Mouse (Mus musculus) embryonic facial prominence, embryonic 13.5 days (tissue): Measurements from ENCODE around the gene Abr. TPM values are rescaled to one million over a fixed set of nuclear protein-coding genes. Genes with fewer than 3 reads are reported as not detected.

ENCODE experiments used
- ATAC-seq: fragments of 200-750 bp; cut with Nextera tagmentation; 2 replicates; pipeline ENCODE4 v1.8.0; 2017; ENCODE audit warnings: low read depth; ENCODE audit not compliant: insufficient number of reproducible peaks, insufficient read depth, low FRiP score, low TSS enrichment
- H3K27ac ChIP-seq: fragments of 300-500 bp; sonication (generic); 2 replicates; pipeline ENCODE4 v1.5.1; 2015; ENCODE audit warnings: moderate library complexity, mild to moderate bottlenecking, inconsistent platforms
- H3K27me3 ChIP-seq: fragments of 300-500 bp; sonication (generic); 2 replicates; pipeline ENCODE4 v1.6.1; 2015; ENCODE audit warnings: mild to moderate bottlenecking, inconsistent platforms
- H3K36me3 ChIP-seq: fragments of 300-500 bp; sonication (generic); 2 replicates; pipeline ENCODE4 v1.6.1; 2015; ENCODE audit warnings: mild to moderate bottlenecking, inconsistent platforms
- H3K4me1 ChIP-seq: fragments of 300-500 bp; sonication (generic); 2 replicates; pipeline ENCODE4 v1.6.1; 2015; ENCODE audit warnings: inconsistent platforms
- H3K4me2 ChIP-seq: fragments of 300-500 bp; sonication (generic); 2 replicates; pipeline ENCODE4 v1.6.1; 2015; ENCODE audit warnings: moderate library complexity, mild to moderate bottlenecking, inconsistent platforms
- H3K4me3 ChIP-seq: fragments of 300-500 bp; sonication (generic); 2 replicates; pipeline ENCODE4 v1.5.1; 2015; ENCODE audit warnings: mild to moderate bottlenecking, inconsistent platforms
- H3K9ac ChIP-seq: fragments of 300-500 bp; sonication (generic); 2 replicates; pipeline ENCODE4 v1.6.1; 2015; ENCODE audit warnings: mild to moderate bottlenecking, inconsistent platforms
- H3K9me3 ChIP-seq: fragments of 300-500 bp; sonication (generic); 2 replicates; pipeline ENCODE4 v1.6.1; 2016; ENCODE audit warnings: inconsistent platforms
- WGBS: fragments of 180-500 bp; shearing (Covaris S2); methylation state at CpG from one replicate; pipeline ENCODE4 v1.1.7; 2015; ENCODE audit warnings: mixed read lengths; 5-methylcytosine and 5-hydroxymethylcytosine counted together
- polyA plus RNA-seq: library from polyadenylated mRNA; unstranded; fragments of >200 nt; fragmentation: Nextera tagmentation; extraction: Ambion mirVana; gene quantifications from 2 replicates; pipeline ENCODE4 v1.2.1, GENCODE M21; 2015

Abr gene
- polyA plus RNA-seq, 1 experiment from 2014 or later = 35.5 TPM

DNA sequence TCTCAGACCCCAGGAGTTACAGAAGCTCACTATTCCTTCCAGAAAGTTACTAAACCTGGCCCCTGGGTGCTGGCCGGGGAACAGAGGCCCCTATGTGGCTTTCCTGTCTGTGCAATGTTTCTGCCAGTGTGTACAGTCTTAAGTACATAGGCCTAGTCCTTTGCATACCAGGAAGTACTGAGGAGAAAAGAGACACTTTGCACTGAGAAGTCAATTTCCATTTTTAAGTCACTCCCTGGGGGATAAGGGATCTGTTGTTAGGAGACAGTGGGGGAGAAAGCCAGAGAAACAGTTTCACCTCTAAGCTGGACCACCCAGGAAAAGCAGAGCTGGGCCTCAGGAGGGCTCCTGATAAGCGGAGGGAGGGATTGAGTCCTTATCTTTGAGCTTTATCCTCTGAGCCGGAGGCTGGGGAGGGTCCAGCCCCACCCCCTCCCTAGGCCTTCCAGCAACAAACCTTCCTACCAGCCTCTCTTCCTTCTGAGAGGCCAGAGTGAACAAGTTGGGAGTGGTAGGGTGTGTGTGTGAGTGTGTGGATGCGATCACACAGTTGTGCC lies 138.9 kb downstream of the Abr start:
- no peak for ATAC-seq
- H3K9ac ChIP-seq = peak overlapping the region; percentile 32; the same call in 1 of the 2 replicates
- H3K36me3 ChIP-seq = peaks cover 53% of the 10 kb centered on the region
- WGBS = 36% methylated on average over 4 of the region's 4 CpGs
- H3K4me3 ChIP-seq = no peak overlapping the region
- peak overlapping the region; percentile 55 for H3K27ac ChIP-seq
- peaks cover 21% of the 10 kb centered on the region for H3K4me1 ChIP-seq
- no peaks in the 10 kb centered on the region for H3K27me3 ChIP-seq
- H3K9me3 ChIP-seq = no peaks in the 10 kb centered on the region
- no peak overlapping the region for H3K4me2 ChIP-seq

DNA sequence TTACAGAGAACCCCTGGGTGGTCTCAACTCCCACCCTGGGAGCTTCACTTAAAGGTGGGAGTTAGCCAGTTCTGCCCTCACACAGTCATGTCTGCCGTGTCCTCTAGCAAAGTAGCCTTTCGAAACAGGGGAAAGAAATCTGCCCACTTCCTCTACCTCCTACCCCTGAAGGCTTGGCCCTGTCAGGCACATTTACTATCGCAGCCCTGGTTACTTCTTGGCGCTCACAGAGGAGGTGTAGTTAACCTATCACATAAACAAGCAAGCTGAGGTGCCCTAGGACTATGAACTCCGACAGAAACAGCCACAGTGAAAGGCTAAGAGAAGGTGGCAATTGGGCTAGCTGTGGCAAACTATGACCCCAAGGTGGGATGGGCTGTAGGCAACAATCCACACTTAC lies 139.4 kb downstream of the Abr start:
- Histone ChIP-seq H3K27ac (peak overlapping the region; percentile 55), H3K4me2 (no peak overlapping the region), H3K9ac (no peak overlapping the region; the same call in 1 of the 2 replicates), H3K27me3 (no peaks in the 10 kb centered on the region), H3K4me1 (peaks cover 22% of the 10 kb centered on the region), H3K36me3 (peaks cover 59% of the 10 kb centered on the region), H3K9me3 (no peaks in the 10 kb centered on the region), H3K4me3 (no peak overlapping the region)
- no peak for ATAC-seq
- 54% methylated on average over 5 of the region's 5 CpGs for WGBS

DNA sequence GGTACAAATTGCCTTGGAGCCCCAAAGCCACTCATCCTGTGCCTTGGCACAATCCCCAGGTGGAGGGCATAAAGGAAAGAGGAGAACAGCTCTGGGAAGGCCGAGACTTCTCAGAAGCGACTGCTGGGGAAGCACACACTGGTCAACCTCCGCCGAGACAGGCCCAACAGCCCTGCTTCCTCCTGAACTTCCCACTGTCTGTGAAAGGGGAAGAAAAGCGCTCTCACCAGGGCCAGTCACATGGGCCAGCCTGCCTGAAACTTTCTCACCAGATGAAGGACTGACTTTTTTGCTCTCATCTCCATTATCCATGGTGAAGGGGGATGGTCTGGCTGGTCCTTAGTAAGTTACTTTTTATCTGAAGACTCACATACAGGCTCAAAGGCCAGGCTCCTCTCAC lies 139.9 kb downstream of the Abr start:
- H3K9ac ChIP-seq = no peak overlapping the region
- 68% methylated on average over 5 of the region's 5 CpGs for WGBS
- no peaks in the 10 kb centered on the region for H3K27me3 ChIP-seq
- H3K4me1 ChIP-seq = peaks cover 27% of the 10 kb centered on the region
- 0 out of 2 replicates have a peak overlapping the region, but pooled peaks have one; percentile 55 for H3K27ac ChIP-seq
- H3K36me3 ChIP-seq = peaks cover 64% of the 10 kb centered on the region
- no peak for ATAC-seq
- no peaks in the 10 kb centered on the region for H3K9me3 ChIP-seq
- no peak overlapping the region for H3K4me2 ChIP-seq
- no peak overlapping the region for H3K4me3 ChIP-seq

DNA sequence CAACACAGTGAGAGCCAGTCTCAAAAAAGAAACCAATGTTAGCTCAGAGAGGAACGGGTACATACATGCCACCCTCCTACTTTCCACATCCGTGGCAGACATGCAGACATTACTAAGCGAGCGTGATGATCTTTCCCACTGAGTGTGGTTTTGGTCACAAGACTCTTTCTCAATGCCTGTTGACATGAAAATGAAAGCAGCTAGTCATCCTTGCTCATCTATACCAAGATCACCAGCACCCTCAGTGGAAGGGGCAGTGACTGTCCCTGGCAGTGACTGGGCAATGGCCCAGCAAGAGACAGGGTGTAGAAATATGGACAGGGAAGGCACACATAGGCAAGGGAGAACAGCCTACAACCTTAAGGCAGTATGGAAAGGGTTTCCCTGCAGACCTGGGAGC lies 142.4 kb downstream of the Abr start:
- ATAC-seq = no peak
- Histone ChIP-seq H3K9me3 (no peaks in the 10 kb centered on the region), H3K4me3 (no peak overlapping the region), H3K27ac (0 out of 2 replicates have a peak overlapping the region, but pooled peaks have one; percentile 8), H3K27me3 (no peaks in the 10 kb centered on the region), H3K36me3 (peaks cover 48% of the 10 kb centered on the region), H3K4me1 (peaks cover 37% of the 10 kb centered on the region), H3K9ac (no peak overlapping the region), H3K4me2 (no peak overlapping the region)
- 92% methylated on average over 4 of the region's 4 CpGs for WGBS

DNA sequence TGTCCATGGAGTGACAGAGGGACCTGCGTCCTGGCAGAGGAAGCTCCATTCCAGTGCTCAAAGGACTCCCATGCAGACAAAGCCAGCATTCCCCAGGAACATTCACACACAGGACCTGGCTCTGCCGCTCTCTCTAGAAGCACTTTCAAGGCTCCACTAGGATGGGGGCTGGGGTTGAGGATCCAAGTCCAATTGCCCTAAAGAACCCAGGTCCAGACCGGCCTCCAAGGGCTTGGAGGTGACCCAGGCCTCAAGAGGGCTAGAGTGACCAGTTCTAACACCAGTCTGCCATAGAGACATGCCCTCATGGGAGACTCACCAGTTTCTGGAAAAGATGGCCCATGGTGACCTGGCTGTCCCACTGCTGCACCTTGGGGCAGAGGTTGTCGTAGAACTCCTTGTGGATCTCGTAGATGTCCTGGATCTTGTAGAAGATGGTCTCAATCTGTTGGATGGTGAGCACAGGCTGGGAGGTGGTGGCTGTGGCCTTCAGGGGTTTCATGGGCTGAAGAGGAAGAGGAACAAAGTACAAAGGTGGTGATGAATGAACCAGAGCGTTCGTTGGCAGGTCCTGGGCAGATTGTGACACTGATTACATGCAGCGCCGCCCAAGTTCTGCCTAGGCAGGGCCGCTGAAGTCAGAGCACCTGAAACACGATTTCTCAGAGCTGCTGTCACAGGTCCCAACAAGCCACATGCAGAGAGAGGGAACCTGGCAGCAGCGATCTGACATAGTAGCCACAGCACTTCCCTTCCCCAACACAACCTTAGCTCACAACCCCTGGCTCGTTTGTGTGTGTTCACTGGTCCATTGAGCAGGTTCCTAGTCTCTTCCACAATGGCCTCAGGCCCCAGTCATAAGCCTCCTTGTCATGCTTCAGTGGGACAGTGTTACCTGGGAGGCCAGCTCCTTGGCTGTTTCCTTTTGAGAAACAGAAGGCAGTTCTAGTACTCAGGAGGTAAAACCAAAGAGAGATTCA lies 143.1 kb downstream of the Abr start:
- peaks cover 47% of the 10 kb centered on the region for H3K36me3 ChIP-seq

DNA sequence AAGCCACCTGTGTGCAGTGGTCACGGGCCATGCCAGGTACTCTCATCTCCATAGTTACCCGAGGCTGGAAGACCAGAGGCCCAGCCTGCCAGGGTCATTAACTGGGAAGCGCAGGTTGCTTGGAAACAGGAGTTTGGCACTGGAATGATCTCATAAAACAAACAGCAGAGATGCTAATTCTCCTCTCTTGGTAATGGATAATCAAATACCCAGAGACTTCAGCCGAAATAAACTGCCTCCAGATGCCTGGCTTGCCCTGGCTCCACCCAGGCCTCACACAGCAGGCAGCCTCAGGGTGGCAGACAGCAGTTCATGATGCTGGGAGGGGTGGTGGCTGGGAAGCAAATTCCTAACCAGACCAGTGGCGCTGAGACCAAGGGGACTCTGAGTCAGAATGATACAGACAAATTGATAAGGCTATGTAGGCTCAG lies 145.0 kb downstream of the Abr start:
- Histone ChIP-seq H3K9me3 (no peaks in the 10 kb centered on the region), H3K4me3 (no peak overlapping the region), H3K36me3 (peaks cover 45% of the 10 kb centered on the region), H3K9ac (no peak overlapping the region), H3K4me2 (no peak overlapping the region), H3K4me1 (peaks cover 26% of the 10 kb centered on the region), H3K27me3 (no peaks in the 10 kb centered on the region), H3K27ac (peak overlapping the region; percentile 68)
- 19% methylated on average over 5 of the region's 5 CpGs for WGBS
- 0 out of 2 replicates have a peak, but pooled peaks have one; percentile 20 for ATAC-seq

More for the DNA sequence above, 143.1 kb downstream of the Abr start:
- Histone ChIP-seq H3K9ac (no peak overlapping the region), H3K27ac (0 out of 2 replicates have a peak overlapping the region, but pooled peaks have one; percentile 8), H3K4me2 (no peak overlapping the region), H3K9me3 (no peaks in the 10 kb centered on the region), H3K4me3 (no peak overlapping the region), H3K27me3 (no peaks in the 10 kb centered on the region), H3K4me1 (peaks cover 33% of the 10 kb centered on the region)
- no peak for ATAC-seq
- WGBS = 82% methylated on average over 13 of the region's 13 CpGs

DNA sequence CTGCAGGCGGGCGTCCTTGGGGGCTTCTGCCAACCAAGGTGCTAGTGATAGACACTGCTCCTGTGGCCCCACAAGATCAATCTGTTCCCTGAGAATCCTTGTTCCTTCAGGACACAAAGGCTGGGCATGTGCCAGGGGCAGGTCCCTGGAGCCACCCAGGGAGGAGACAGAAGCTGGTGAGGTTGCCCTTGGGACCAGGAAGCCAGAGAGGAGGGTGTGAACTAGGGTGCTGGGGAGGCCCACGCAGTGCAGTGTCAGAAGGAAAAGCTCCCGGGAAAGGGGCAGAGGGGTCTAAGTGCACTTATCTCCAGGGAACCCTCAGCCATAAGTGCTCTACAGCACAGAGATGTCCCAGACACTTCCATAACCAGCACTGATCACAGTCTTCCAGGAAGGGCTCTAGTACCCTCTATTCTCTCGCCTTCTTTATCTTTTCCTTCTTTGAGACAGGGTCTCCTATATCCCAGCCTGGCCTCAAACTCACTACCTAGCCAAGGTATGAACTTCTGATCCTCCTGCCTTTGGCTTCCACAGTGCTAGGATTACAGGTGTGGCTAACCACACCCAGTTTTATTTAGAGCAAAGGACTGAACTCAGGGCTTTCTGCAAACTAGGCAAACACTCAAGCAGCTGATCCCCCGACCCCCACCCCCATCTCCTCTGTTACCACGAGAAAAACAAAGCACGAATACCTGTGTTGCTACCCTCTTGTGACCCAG lies 145.6 kb downstream of the Abr start:
- H3K27ac ChIP-seq = peak overlapping the region; percentile 68
- 59% methylated on average over 8 of the region's 8 CpGs for WGBS
- H3K9ac ChIP-seq = no peak overlapping the region
- peaks cover 27% of the 10 kb centered on the region for H3K4me1 ChIP-seq
- H3K9me3 ChIP-seq = no peaks in the 10 kb centered on the region
- no peak overlapping the region for H3K4me2 ChIP-seq
- H3K27me3 ChIP-seq = no peaks in the 10 kb centered on the region
- H3K4me3 ChIP-seq = no peak overlapping the region
- ATAC-seq = no peak
- peaks cover 43% of the 10 kb centered on the region for H3K36me3 ChIP-seq

DNA sequence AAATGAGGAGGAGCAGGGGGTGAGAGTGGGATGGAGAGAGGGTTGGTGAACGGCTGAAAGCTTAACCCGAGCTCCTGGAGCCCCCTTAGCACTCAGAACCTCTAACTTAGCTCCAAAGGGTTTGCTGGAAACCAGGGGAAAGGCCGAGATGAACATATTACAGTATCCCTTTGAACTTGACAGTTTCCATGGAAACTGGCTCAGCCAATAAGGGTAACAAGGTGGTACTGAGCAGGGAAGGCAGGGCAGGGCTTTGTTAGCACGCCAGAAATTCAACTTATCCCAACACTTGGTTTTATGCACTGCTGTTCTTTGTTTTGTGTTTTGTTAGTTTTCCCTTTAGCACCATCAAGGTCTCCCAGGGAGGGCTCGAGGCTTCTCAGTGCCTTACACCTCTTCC lies 149.5 kb downstream of the Abr start:
- no peaks in the 10 kb centered on the region for H3K9me3 ChIP-seq
- peak overlapping the region; percentile 58 for H3K27ac ChIP-seq
- no peak overlapping the region for H3K4me2 ChIP-seq
- no peaks in the 10 kb centered on the region for H3K27me3 ChIP-seq
- H3K36me3 ChIP-seq = peaks cover 15% of the 10 kb centered on the region
- H3K4me3 ChIP-seq = no peak overlapping the region
- no peak overlapping the region for H3K9ac ChIP-seq
- H3K4me1 ChIP-seq = peaks cover 53% of the 10 kb centered on the region
- WGBS = 17% methylated on average over 5 of the region's 5 CpGs
- ATAC-seq = no peak

DNA sequence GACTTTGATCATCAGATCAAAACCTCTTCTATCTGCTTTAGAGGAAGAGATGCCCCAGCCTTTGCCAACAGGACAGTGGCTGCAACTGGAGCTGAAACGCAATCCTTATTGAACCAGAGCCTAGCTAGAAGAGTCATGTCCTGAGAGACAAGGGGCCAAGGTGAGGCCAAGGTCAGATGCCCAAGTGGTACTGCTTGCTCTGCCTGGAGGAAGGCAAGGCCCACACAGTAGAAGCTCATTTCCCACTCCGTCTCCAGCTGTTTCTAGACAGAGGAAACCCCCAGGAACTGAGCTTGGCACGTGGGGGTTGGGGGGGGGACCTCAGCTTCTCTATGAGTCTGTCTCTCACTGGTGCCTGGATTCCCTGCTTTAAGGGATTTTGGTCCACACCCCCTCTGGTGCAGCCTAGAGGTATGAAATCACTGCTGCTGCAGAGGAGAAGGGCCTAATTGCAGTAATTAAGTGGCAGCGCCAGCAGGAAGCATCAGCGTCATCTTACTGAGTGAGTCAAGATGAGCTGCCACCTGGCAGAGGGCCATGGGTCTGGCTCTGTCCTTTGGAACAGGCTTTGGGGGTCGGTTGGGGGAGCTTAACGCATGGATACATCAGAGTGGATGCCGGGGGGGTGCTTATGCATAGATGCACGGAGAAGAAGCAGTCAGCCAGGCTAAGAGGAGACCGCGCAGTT lies 152.7 kb downstream of the Abr start:
- H3K27ac ChIP-seq = peak overlapping the region; percentile 83
- H3K4me2 ChIP-seq = 0 out of 2 replicates have a peak overlapping the region, but pooled peaks have one; percentile 5
- no peak for ATAC-seq
- H3K27me3 ChIP-seq = no peaks in the 10 kb centered on the region
- H3K9me3 ChIP-seq = no peaks in the 10 kb centered on the region
- peaks cover 16% of the 10 kb centered on the region for H3K36me3 ChIP-seq
- peaks cover 56% of the 10 kb centered on the region for H3K4me1 ChIP-seq
- WGBS = 30% methylated on average over 11 of the region's 11 CpGs
- peak overlapping the region; percentile 44; the same call in 1 of the 2 replicates for H3K9ac ChIP-seq
- H3K4me3 ChIP-seq = no peak overlapping the region

DNA sequence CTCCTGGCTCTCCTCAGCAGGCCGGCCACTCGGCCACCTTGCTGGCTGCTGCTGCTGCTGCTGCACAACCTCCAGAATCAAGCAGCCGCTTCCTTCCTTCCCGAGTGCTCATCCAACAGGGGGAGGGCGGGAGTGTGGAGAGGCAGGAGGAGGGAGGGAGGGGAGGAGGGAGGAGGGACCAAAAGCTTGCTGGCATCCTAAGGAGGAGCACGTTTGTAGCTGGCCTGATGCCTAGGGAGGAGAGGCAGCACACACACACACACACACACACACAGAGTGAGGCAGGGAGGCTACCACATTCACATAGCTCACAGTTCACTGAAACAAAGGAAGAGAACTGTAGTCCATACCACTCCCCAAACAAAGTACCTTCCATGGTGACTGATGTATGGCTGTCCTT lies 153.8 kb downstream of the Abr start:
- Histone ChIP-seq H3K4me2 (peak overlapping the region; percentile 55), H3K27me3 (no peaks in the 10 kb centered on the region), H3K36me3 (peaks cover 27% of the 10 kb centered on the region), H3K9ac (peak overlapping the region; percentile 55), H3K4me3 (peak overlapping the region; percentile 26), H3K9me3 (no peaks in the 10 kb centered on the region), H3K27ac (peak overlapping the region; percentile 83), H3K4me1 (peaks cover 56% of the 10 kb centered on the region)
- peak; percentile 29; the same call in 1 of the 2 replicates for ATAC-seq
- 5% methylated on average over 6 of the region's 6 CpGs for WGBS
